Mouse (Mus musculus) liver, adult 2 months (tissue): ENCODE measurements around the gene Prim2.

ENCODE experiments used
- CTCF ChIP-seq: fragments of 200-500 bp; IDR thresholded peaks from 2 replicates; pipeline ENCODE4 v1.5.1; 2011; ENCODE audit warnings: low read depth, low read length, control low read depth
- POLR2A ChIP-seq: fragments of 200-500 bp; IDR thresholded peaks from 2 replicates; pipeline ENCODE4 v1.6.1; 2011; ENCODE audit warnings: low read length, control low read depth; ENCODE audit not compliant: insufficient read depth; ENCODE audit errors: extremely low read depth

- TF ChIP-seq CTCF (no peak), POLR2A (no peak)
Observed at GRCm38 (mm10) chr1:33620091-33620788, 49.4 kb downstream of the Prim2 start.
